In genomic region chr3:137989405-137989804, GRCm38 (mm10) we compare ENCODE assay signal across 14 mouse cellular contexts.
"Had no signal": no experiment of that assay in that cellular context is flagged by ENCODE, and none has a peak within 500 bp of the region (broad histone marks: within the 10 kb centered on the region; RNA-seq: fewer than 3 reads in every experiment).

No protein-coding gene starts in this region.

- H3K36me3 ChIP-seq: midbrain, embryonic 12.5 days; neural tube, embryonic 12.5 days had no signal

- H3K4me1 ChIP-seq: midbrain, embryonic 12.5 days; neural tube, embryonic 12.5 days had no signal

- H3K9me3 ChIP-seq: midbrain, embryonic 12.5 days; neural tube, embryonic 12.5 days had no signal

- DNase-seq: lung, adult 18-20 months; lung, embryonic 14.5 days; lung, postnatal 10 days; lung, postnatal 4 days; midbrain, embryonic 14.5 days; right cerebral cortex, postnatal 14 days; spleen, adult 18-20 months; thymus, adult 18-20 months; thymus, postnatal 14 days; thymus, postnatal 36 days had no signal

- H3K27ac ChIP-seq: liver, embryonic 14.5 days; midbrain, embryonic 12.5 days; neural tube, embryonic 12.5 days had no signal

- H3K4me3 ChIP-seq: midbrain, embryonic 12.5 days; neural tube, embryonic 12.5 days had no signal

- H3K27me3 ChIP-seq: midbrain, embryonic 12.5 days; neural tube, embryonic 12.5 days had no signal

- H3K4me2 ChIP-seq: lung, embryonic 14.5 days; midbrain, embryonic 12.5 days; neural tube, embryonic 12.5 days had no signal

- H3K9ac ChIP-seq: liver, embryonic 14.5 days; lung, embryonic 14.5 days; midbrain, embryonic 12.5 days; neural tube, embryonic 12.5 days had no signal

- ATAC-seq: midbrain, embryonic 16.5 days had no signal
